Comparison of ENCODE assay signal across 14 mouse cellular contexts in the genomic region with DNA sequence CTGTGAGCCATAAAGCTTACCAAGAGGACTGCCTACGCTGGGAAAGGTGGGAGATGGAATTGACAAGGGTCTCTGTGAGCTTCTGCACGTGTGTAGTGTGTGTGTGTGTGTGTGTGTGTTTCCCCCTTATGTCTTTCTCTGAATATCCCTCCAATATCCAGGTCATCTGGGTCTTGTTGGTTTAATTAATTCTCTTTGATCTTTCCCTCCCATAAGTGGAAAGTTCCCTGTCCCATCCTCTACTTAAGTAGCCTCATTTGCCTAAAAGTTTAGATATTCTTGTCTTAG. TPM values are rescaled to one million over a fixed set of nuclear protein-coding genes. Genes with fewer than 3 reads are reported as not detected.
DNase-seq lines count a peak whose midpoint lies in the region; ATAC-seq and TF ChIP-seq lines count a peak whose summit lies in the region.
"Had no signal": no experiment of that assay in that cellular context is flagged by ENCODE, and none has a peak within 500 bp of the region (broad histone marks: within the 10 kb centered on the region; RNA-seq: fewer than 3 reads in every experiment).

No protein-coding gene starts in this region.

- H3K9ac ChIP-seq in heart, embryonic 13.5 days: peak overlapping the region; percentile 90
- peak overlapping the region; percentile 29; the same call in 1 of the 2 replicates for H3K9ac ChIP-seq in lung, postnatal 0 days (replicated peaks; ENCODE audit: low read depth)
- no peak overlapping the region for H3K9ac ChIP-seq in stomach, embryonic 15.5 days
- H3K9ac ChIP-seq: lung, embryonic 14.5 days; midbrain, embryonic 13.5 days had no signal

- H3K36me3 ChIP-seq in heart, embryonic 13.5 days: no peaks in the 10 kb centered on the region
- H3K36me3 ChIP-seq in lung, postnatal 0 days (ENCODE audit: insufficient read depth, low read length): no peaks in the 10 kb centered on the region
- H3K36me3 ChIP-seq in stomach, embryonic 15.5 days: no peaks in the 10 kb centered on the region
- H3K36me3 ChIP-seq: midbrain, embryonic 13.5 days had no signal

- ATAC-seq in heart, embryonic 13.5 days (ENCODE audit: extremely low read depth, insufficient number of reproducible peaks, low FRiP score, low TSS enrichment): no peak
- no peak for ATAC-seq in lung, postnatal 0 days
- no peak for ATAC-seq in stomach, embryonic 15.5 days (ENCODE audit: insufficient read depth, low FRiP score, low read depth)
- ATAC-seq: midbrain, embryonic 13.5 days had no signal

- DNase-seq in heart, adult 8-10 months (ENCODE audit: low spot score): no peak
- no peak for DNase-seq in lung, postnatal 0 days (ENCODE audit: low spot score)
- DNase-seq in lung, adult 18-20 months: no peak
- no peak for DNase-seq in left cerebral cortex, adult 2 months (ENCODE audit: extremely low spot score in 1 of 2, low spot score in 2 of 2)
- no peak for DNase-seq in thymus, postnatal 14 days
- DNase-seq: adrenal gland, postnatal 25 days; kidney, postnatal 4 days; lung, embryonic 14.5 days; right cerebral cortex, postnatal 25 days had no signal

- TF ChIP-seq CTCF in lung, postnatal 0 days (IDR thresholded peaks at IDR 0.05): no peak
- no peak for TF ChIP-seq CTCF in embryonic fibroblast, embryonic 13.5 days (IDR thresholded peaks at IDR 0.05; ENCODE audit: borderline replicate concordance, insufficient read depth, low read length)
- no peak for TF ChIP-seq CTCF in left cerebral cortex, adult 2 months (IDR thresholded peaks at IDR 0.05)

- H3K9me3 ChIP-seq in heart, embryonic 13.5 days: no peaks in the 10 kb centered on the region
- no peaks in the 10 kb centered on the region for H3K9me3 ChIP-seq in lung, postnatal 0 days (ENCODE audit: low read length)
- no peaks in the 10 kb centered on the region for H3K9me3 ChIP-seq in stomach, embryonic 15.5 days
- H3K9me3 ChIP-seq: midbrain, embryonic 13.5 days had no signal

- intact Hi-C loops in left cerebral cortex, adult 2 months (cut with DNase I): loop anchor here (1.0 to 2.0 kb wide), 2 partner anchors 89 to 117 kb away; no protein-coding TSS in a partner anchor

- H3K4me3 ChIP-seq in heart, embryonic 13.5 days: no peak overlapping the region
- H3K4me3 ChIP-seq in lung, postnatal 0 days (ENCODE audit: low read depth, low read length): peak overlapping the region; percentile 95; the same call in 1 of the 2 replicates
- peak overlapping the region; percentile 29 for H3K4me3 ChIP-seq in embryonic fibroblast, embryonic 13.5 days (ENCODE audit: insufficient read depth, low read length)
- H3K4me3 ChIP-seq in stomach, embryonic 15.5 days (replicated peaks): no peak overlapping the region
- H3K4me3 ChIP-seq in left cerebral cortex, adult 2 months: no peak overlapping the region
- H3K4me3 ChIP-seq: midbrain, embryonic 13.5 days had no signal

- 59% methylated on average over 2 of the region's 2 CpGs for WGBS in heart, embryonic 13.5 days
- 55% methylated on average over 2 of the region's 2 CpGs for WGBS in lung, postnatal 0 days
- 65% methylated on average over 2 of the region's 2 CpGs for WGBS in stomach, embryonic 15.5 days

- peak overlapping the region; percentile 93; the same call in 1 of the 2 replicates for H3K27ac ChIP-seq in heart, embryonic 13.5 days (replicated peaks)
- H3K27ac ChIP-seq in lung, postnatal 0 days (ENCODE audit: low read length): peak overlapping the region; percentile 98
- H3K27ac ChIP-seq in embryonic fibroblast, embryonic 13.5 days (ENCODE audit: insufficient read depth, low read length): peak overlapping the region; percentile 76
- H3K27ac ChIP-seq in stomach, embryonic 15.5 days: peak overlapping the region; percentile 55; the same call in 1 of the 2 replicates
- H3K27ac ChIP-seq in left cerebral cortex, adult 2 months: no peak overlapping the region
- H3K27ac ChIP-seq: midbrain, embryonic 13.5 days had no signal

- TF ChIP-seq POLR2A in embryonic fibroblast, embryonic 13.5 days (IDR thresholded peaks at IDR 0.05; ENCODE audit: low read depth, low read length): no peak

- no peak for TF ChIP-seq EP300 in lung, postnatal 0 days (IDR thresholded peaks at IDR 0.05)

- H3K4me2 ChIP-seq in heart, embryonic 13.5 days: peak overlapping the region; percentile 71; the same call in 1 of the 2 replicates
- peak overlapping the region; percentile 71 for H3K4me2 ChIP-seq in lung, postnatal 0 days (replicated peaks; ENCODE audit: low read depth, low read length)
- peak overlapping the region; percentile 77 for H3K4me2 ChIP-seq in stomach, embryonic 15.5 days
- H3K4me2 ChIP-seq: heart, embryonic 11.5 days; midbrain, embryonic 13.5 days had no signal

- H3K27me3 ChIP-seq in heart, embryonic 13.5 days (replicated peaks): no peaks in the 10 kb centered on the region
- no peaks in the 10 kb centered on the region for H3K27me3 ChIP-seq in lung, postnatal 0 days (replicated peaks; ENCODE audit: insufficient read depth, low read length)
- H3K27me3 ChIP-seq in stomach, embryonic 15.5 days (replicated peaks): no peaks in the 10 kb centered on the region

- peaks cover 86% of the 10 kb centered on the region for H3K4me1 ChIP-seq in heart, embryonic 13.5 days
- H3K4me1 ChIP-seq in lung, postnatal 0 days (ENCODE audit: insufficient read depth, low read depth, low read length): peaks cover 49% of the 10 kb centered on the region
- peaks cover 33% of the 10 kb centered on the region for H3K4me1 ChIP-seq in embryonic fibroblast, embryonic 13.5 days (ENCODE audit: control insufficient read depth, insufficient read depth, low read length)
- peaks cover 77% of the 10 kb centered on the region for H3K4me1 ChIP-seq in stomach, embryonic 15.5 days

RNA-seq across cellular contexts. Expression of a gene that starts 4.5 kb away (rescaled TPM):
- polyA plus RNA-seq in heart, embryonic 13.5 days (2015; fragmentation: Nextera tagmentation; extraction: Ambion mirVana): 22.8 TPM in 2 replicates
- total RNA-seq in heart, adult 8-10 months (2022): 100 to 1,000 TPM; 332 to 446 (median 375) TPM
- 151 and 163 TPM in 2 replicates for polyA plus RNA-seq in lung, postnatal 0 days (2015; fragmentation: Nextera tagmentation; extraction: Ambion mirVana)
- polyA plus RNA-seq in embryonic fibroblast, embryonic 13.5 days (2011; ENCODE audit: insufficient read length, low read depth, missing spikeins): 559 and 687 TPM in 2 replicates
- polyA plus RNA-seq in stomach, embryonic 15.5 days (2015; fragmentation: Nextera tagmentation; extraction: Ambion mirVana): 32.2 and 43.5 TPM in 2 replicates
- total RNA-seq in left cerebral cortex, adult 2 months (2021): 10 to 100 TPM; 22.5 to 32.2 TPM

RNA-seq across cellular contexts. Expression of a gene that starts 26.7 kb away (rescaled TPM):
- polyA plus RNA-seq in heart, embryonic 13.5 days (2015; fragmentation: Nextera tagmentation; extraction: Ambion mirVana): 251 and 281 TPM in 2 replicates
- total RNA-seq in heart, adult 8-10 months (2022): 100 to 1,000 TPM; 209 to 232 (median 227) TPM
- 153 and 159 TPM in 2 replicates for polyA plus RNA-seq in lung, postnatal 0 days (2015; fragmentation: Nextera tagmentation; extraction: Ambion mirVana)
- polyA plus RNA-seq in embryonic fibroblast, embryonic 13.5 days (2011; ENCODE audit: insufficient read length, low read depth, missing spikeins): 882 and 905 TPM in 2 replicates
- 383 and 461 TPM in 2 replicates for polyA plus RNA-seq in stomach, embryonic 15.5 days (2015; fragmentation: Nextera tagmentation; extraction: Ambion mirVana)
- total RNA-seq in left cerebral cortex, adult 2 months (2021): 100 to 1,000 TPM; 228 to 236 TPM

RNA-seq across cellular contexts. Expression of a gene that starts 39.9 kb away (rescaled TPM):
- polyA plus RNA-seq in heart, embryonic 13.5 days (2015; fragmentation: Nextera tagmentation; extraction: Ambion mirVana): 16.3 and 17.1 TPM in 2 replicates
- 10 to 100 TPM in 1 of 4 experiments, 1 to 10 TPM in 3; 8.1 to 10.3 (median 8.6) TPM for total RNA-seq in heart, adult 8-10 months (2022)
- 12.8 and 13.6 TPM in 2 replicates for polyA plus RNA-seq in lung, postnatal 0 days (2015; fragmentation: Nextera tagmentation; extraction: Ambion mirVana)
- 16.8 and 19.7 TPM in 2 replicates for polyA plus RNA-seq in embryonic fibroblast, embryonic 13.5 days (2011; ENCODE audit: insufficient read length, low read depth, missing spikeins)
- polyA plus RNA-seq in stomach, embryonic 15.5 days (2015; fragmentation: Nextera tagmentation; extraction: Ambion mirVana): 29.1 and 31.8 TPM in 2 replicates
- 10 to 100 TPM; 21.4 to 22.4 TPM for total RNA-seq in left cerebral cortex, adult 2 months (2021)

RNA-seq across cellular contexts. Expression of a gene that starts 51.9 kb away (rescaled TPM):
- 83.6 and 88.0 TPM in 2 replicates for polyA plus RNA-seq in heart, embryonic 13.5 days (2015; fragmentation: Nextera tagmentation; extraction: Ambion mirVana)
- total RNA-seq in heart, adult 8-10 months (2022): 10 to 100 TPM; 28.2 to 33.7 (median 30.4) TPM
- 81.8 and 84.7 TPM in 2 replicates for polyA plus RNA-seq in lung, postnatal 0 days (2015; fragmentation: Nextera tagmentation; extraction: Ambion mirVana)
- polyA plus RNA-seq in embryonic fibroblast, embryonic 13.5 days (2011; ENCODE audit: insufficient read length, low read depth, missing spikeins): 101 and 102 TPM in 2 replicates
- polyA plus RNA-seq in stomach, embryonic 15.5 days (2015; fragmentation: Nextera tagmentation; extraction: Ambion mirVana): 132 and 142 TPM in 2 replicates
- total RNA-seq in left cerebral cortex, adult 2 months (2021): 10 to 100 TPM; 55.5 to 55.6 TPM

Comparison
In these comparisons a context has a peak if more than half of its experiments do, and no peak if none do; other contexts are left out.
1. H3K4me3 ChIP-seq: peak in lung, postnatal 0 days (single experiment) and embryonic fibroblast, embryonic 13.5 days (single experiment); none in heart, embryonic 13.5 days (single experiment), stomach, embryonic 15.5 days (single experiment) and left cerebral cortex, adult 2 months (single experiment).
2. Peak in every context shown above with its lines, with median percentiles within 50 percentile points of each other: H3K4me2 ChIP-seq.